Comparison of ENCODE assay signal across 8 mouse cellular contexts in the genomic region with DNA sequence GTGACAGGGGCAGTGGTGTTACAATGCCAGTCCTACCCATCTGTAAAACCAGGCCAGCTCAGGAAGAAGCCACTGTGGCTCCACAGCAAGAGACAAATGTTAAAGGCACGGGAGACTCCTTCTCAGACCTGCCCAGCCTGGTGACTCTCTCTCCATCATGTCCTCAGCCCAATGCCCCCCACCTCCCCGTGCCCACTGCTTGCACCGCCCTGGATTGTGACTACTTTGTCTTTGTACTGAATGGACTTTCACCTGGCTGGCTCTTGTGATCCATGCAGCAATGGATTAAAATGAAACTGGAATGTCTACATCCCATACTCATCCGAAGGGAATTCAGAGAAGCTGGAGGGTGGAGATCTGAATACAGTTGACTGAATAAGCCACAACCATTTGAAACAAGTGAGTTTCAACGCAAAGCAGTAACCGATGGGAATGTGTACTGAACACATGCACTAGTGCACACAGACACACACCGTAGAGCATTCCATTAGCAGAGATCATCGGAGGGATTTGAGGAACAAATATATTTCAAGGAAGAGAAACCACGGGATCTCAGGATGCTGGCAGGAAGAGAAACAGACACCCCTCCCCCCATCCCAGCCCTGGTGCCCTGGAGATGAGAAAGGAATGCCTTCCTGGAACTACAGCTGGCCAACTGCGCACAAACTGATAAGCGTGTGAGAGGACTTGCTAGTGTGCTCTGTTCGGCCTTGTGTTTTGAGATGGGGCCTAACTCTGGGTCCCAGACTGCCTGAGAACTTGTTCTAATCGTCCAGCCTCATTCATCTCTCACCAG. TPM values are rescaled to one million over a fixed set of nuclear protein-coding genes. Genes with fewer than 3 reads are reported as not detected.
DNase-seq lines count a peak whose midpoint lies in the region; ATAC-seq and TF ChIP-seq lines count a peak whose summit lies in the region.

No protein-coding gene starts in this region.

- no peaks in the 10 kb centered on the region for H3K9me3 ChIP-seq in erythroblast, embryonic 14.5 days (ENCODE audit: control insufficient read depth, low read length)
- H3K9me3 ChIP-seq in hindbrain, embryonic 11.5 days (ENCODE audit: control insufficient read depth, low read length): no peaks in the 10 kb centered on the region

- H3K4me3 ChIP-seq in erythroblast, embryonic 14.5 days (replicated peaks): peak overlapping the region; percentile 38
- H3K4me3 ChIP-seq in hindbrain, embryonic 11.5 days (ENCODE audit: low read depth, low read length): no peak overlapping the region

- POLR2A ChIA-PET in Patski (lab: Charles Lee): interaction anchor here (0.6 to 1.8 kb wide), 4 partner anchors 13 to 135 kb away, joined by 3 to 7 read pairs (median 4); no protein-coding TSS in a partner anchor

- ATAC-seq in erythroblast, adult 5-6 weeks (replicated peaks; ENCODE audit: low FRiP score, poor library complexity, severe bottlenecking): no peak
- peak; percentile 89 for ATAC-seq in Patski
- ATAC-seq in hindbrain, embryonic 11.5 days (ENCODE audit: low FRiP score): peak; percentile 64; the same call in 1 of the 2 replicates
- ATAC-seq in megakaryocyte-erythroid progenitor cell, adult 5-6 weeks (replicated peaks; ENCODE audit: low FRiP score, low TSS enrichment, poor library complexity, severe bottlenecking): peak; percentile 55; the same call in 1 of the 2 replicates

- H3K9ac ChIP-seq in hindbrain, embryonic 11.5 days (ENCODE audit: low read depth, low read length): no peak overlapping the region

- WGBS in hindbrain, embryonic 11.5 days: 45% methylated on average over 13 of the region's 13 CpGs

- peak overlapping the region; percentile 20; the same call in 1 of the 2 replicates for H3K27ac ChIP-seq in hindbrain, embryonic 11.5 days (ENCODE audit: low read depth, low read length)

- H3K27me3 ChIP-seq in erythroblast, embryonic 14.5 days (ENCODE audit: control insufficient read depth): no peaks in the 10 kb centered on the region
- no peaks in the 10 kb centered on the region for H3K27me3 ChIP-seq in Patski
- no peaks in the 10 kb centered on the region for H3K27me3 ChIP-seq in hindbrain, embryonic 11.5 days (ENCODE audit: control insufficient read depth, insufficient read depth, low read length)

- in situ Hi-C loops in Patski (cut with MboI; ENCODE audit: low pct_unique_long_range_greater_than_20kb): loop anchor here (10.0 kb wide), 1 partner anchor 1152 kb away; no protein-coding TSS in a partner anchor

- peaks cover 86% of the 10 kb centered on the region for H3K4me1 ChIP-seq in erythroblast, embryonic 14.5 days (ENCODE audit: control insufficient read depth)
- H3K4me1 ChIP-seq in hindbrain, embryonic 11.5 days (replicated peaks; ENCODE audit: control insufficient read depth, insufficient read depth, low read length): peaks cover 3% of the 10 kb centered on the region

- TF ChIP-seq CTCF in Patski (IDR thresholded peaks at IDR 0.05): no peak

- peak; percentile 55 for DNase-seq in Patski (ENCODE audit: low read depth, low spot score)
- DNase-seq in hindbrain, embryonic 11.5 days (ENCODE audit: low spot score): peak; percentile 61
- DNase-seq in right cerebral cortex, postnatal 10 days (ENCODE audit: low spot score in 2 of 2): no peak
- DNase-seq in adrenal gland, postnatal 25 days: no peak
- no peak for DNase-seq in gastrocnemius, postnatal 4 days (ENCODE audit: low spot score in 2 of 2)

- peaks cover 22% of the 10 kb centered on the region for H3K36me3 ChIP-seq in erythroblast, embryonic 14.5 days (ENCODE audit: control insufficient read depth)
- H3K36me3 ChIP-seq in hindbrain, embryonic 11.5 days (ENCODE audit: control insufficient read depth, insufficient read depth, low read length): no peaks in the 10 kb centered on the region

- no peak overlapping the region for H3K4me2 ChIP-seq in hindbrain, embryonic 11.5 days (replicated peaks; ENCODE audit: low read depth, low read length)

- CTCF ChIA-PET in Patski (lab: Charles Lee): interaction anchor here (1.7 kb wide), 1 partner anchor 135 kb away, joined by 4 read pairs; no protein-coding TSS in a partner anchor

RNA-seq across cellular contexts. Expression of a gene that starts 17.6 kb away (rescaled TPM):
- polyA plus RNA-seq in erythroblast, embryonic 14.5 days (2012): 0.02 TPM in 1 of 2 replicates, not detected in the other
- not detected in 2 replicates for total RNA-seq in erythroblast, adult 5-6 weeks (2015; ENCODE audit: low replicate concordance)
- not detected in 2 replicates for total RNA-seq in erythroblast, adult 5-6 weeks (2017; ENCODE audit: low replicate concordance)
- polyA plus RNA-seq in Patski (2021): not detected
- polyA plus RNA-seq in hindbrain, embryonic 11.5 days (2014; fragmentation: Nextera tagmentation; extraction: Ambion mirVana): 5.4 and 5.7 TPM in 2 replicates
- not detected in 2 replicates for total RNA-seq in megakaryocyte-erythroid progenitor cell, adult 5-6 weeks (2014; fragmentation: Nextera tagmentation)
- total RNA-seq in megakaryocyte-erythroid progenitor cell, adult 5-6 weeks (2017): 0.30 TPM in 1 of 2 replicates, not detected in the other
- total RNA-seq in adrenal gland, postnatal 25 days (2021): 7.6 and 14.1 TPM in 2 replicates
- total RNA-seq in gastrocnemius, postnatal 4 days (2021): under 1 TPM in 1 of 2 experiments, not detected in 1; 0.10 TPM

Comparison
In these comparisons a context has a peak if more than half of its experiments do, and no peak if none do; other contexts are left out.
1. DNase-seq: peak in Patski (single experiment) and hindbrain, embryonic 11.5 days (single experiment); none in right cerebral cortex, postnatal 10 days (0 of 2), adrenal gland, postnatal 25 days (single experiment) and gastrocnemius, postnatal 4 days (0 of 2).